Mouse (Mus musculus): Measurements from ENCODE around the gene Gm20388. TPM values are rescaled to one million over a fixed set of nuclear protein-coding genes. Genes with fewer than 3 reads are reported as not detected.

Gene Gm20388
- polyA plus RNA-seq, 1 experiment = 10.6 TPM

- Histone ChIP-seq H3K4me1 (ENCODE audit: control insufficient read depth, insufficient read depth, low read length) (peaks cover 4% of the 10 kb centered on the region; the same call in 1 of the 2 replicates), H3K4me3 (replicated peaks; ENCODE audit: control insufficient read depth, low read depth, low read length) (no peak overlapping the region), H3K27ac (ENCODE audit: control insufficient read depth, insufficient read depth, low read depth, low read length, poor library complexity) (peak overlapping the region; percentile 25)
- 83% methylated on average over 9 of the region's 9 CpGs for WGBS
- TF ChIP-seq CTCF (IDR thresholded peaks at IDR 0.05; ENCODE audit: control insufficient read depth, insufficient read depth, low read length) (no peak), POLR2A (IDR thresholded peaks at IDR 0.05; ENCODE audit: borderline replicate concordance, control insufficient read depth, low read depth, low read length) (no peak)
Observed at GRCm38 (mm10) chr8:121897205-121897604, 1986.6 kb downstream of the Gm20388 start.

GRCm38 (mm10) chr8:121897871-121898381 is 1987.3 kb downstream of the Gm20388 start:
- no peak for TF ChIP-seq POLR2A (IDR thresholded peaks at IDR 0.05; ENCODE audit: borderline replicate concordance, control insufficient read depth, low read depth, low read length)
- no peak for TF ChIP-seq CTCF (IDR thresholded peaks at IDR 0.05; ENCODE audit: control insufficient read depth, insufficient read depth, low read length)
- Histone ChIP-seq H3K27ac (ENCODE audit: control insufficient read depth, insufficient read depth, low read depth, low read length, poor library complexity) (peak overlapping the region; percentile 96), H3K4me3 (replicated peaks; ENCODE audit: control insufficient read depth, low read depth, low read length) (peak overlapping the region; percentile 19), H3K4me1 (ENCODE audit: control insufficient read depth, insufficient read depth, low read length) (peaks cover 4% of the 10 kb centered on the region; the same call in 1 of the 2 replicates)
- WGBS = 48% methylated on average over 7 of the region's 7 CpGs

- H3K27ac ChIP-seq (ENCODE audit: control insufficient read depth, insufficient read depth, low read depth, low read length, poor library complexity) = peak overlapping the region; percentile 96
- peak overlapping the region; percentile 19 for H3K4me3 ChIP-seq (replicated peaks; ENCODE audit: control insufficient read depth, low read depth, low read length)
- no peak for TF ChIP-seq CTCF (IDR thresholded peaks at IDR 0.05; ENCODE audit: control insufficient read depth, insufficient read depth, low read length)
- TF ChIP-seq POLR2A (IDR thresholded peaks at IDR 0.05; ENCODE audit: borderline replicate concordance, control insufficient read depth, low read depth, low read length) = peak; percentile 57; the same call in 1 of the 2 replicates
- H3K4me1 ChIP-seq (ENCODE audit: control insufficient read depth, insufficient read depth, low read length) = peaks cover 4% of the 10 kb centered on the region; the same call in 1 of the 2 replicates
- 5% methylated on average over 4 of the region's 4 CpGs for WGBS
Observed at GRCm38 (mm10) chr8:121898401-121898931, 1987.8 kb downstream of the Gm20388 start.

GRCm38 (mm10) chr8:121899180-121900044 is 1988.8 kb downstream of the Gm20388 start:
- TF ChIP-seq POLR2A (IDR thresholded peaks at IDR 0.05; ENCODE audit: borderline replicate concordance, control insufficient read depth, low read depth, low read length) (peak; percentile 56; the same call in 1 of the 2 replicates), CTCF (IDR thresholded peaks at IDR 0.05; ENCODE audit: control insufficient read depth, insufficient read depth, low read length) (no peak)
- WGBS = 70% methylated on average over 18 of the region's 18 CpGs
- H3K4me1 ChIP-seq (ENCODE audit: control insufficient read depth, insufficient read depth, low read length) = peaks cover 4% of the 10 kb centered on the region; the same call in 1 of the 2 replicates
- peak overlapping the region; percentile 26 for H3K4me3 ChIP-seq (replicated peaks; ENCODE audit: control insufficient read depth, low read depth, low read length)
- peak overlapping the region; percentile 96 for H3K27ac ChIP-seq (ENCODE audit: control insufficient read depth, insufficient read depth, low read depth, low read length, poor library complexity)

GRCm38 (mm10) chr8:121901498-121902236 is 1991.0 kb downstream of the Gm20388 start:
- H3K4me1 ChIP-seq (ENCODE audit: control insufficient read depth, insufficient read depth, low read length) = peaks cover 4% of the 10 kb centered on the region; the same call in 1 of the 2 replicates
- H3K4me3 ChIP-seq (replicated peaks; ENCODE audit: control insufficient read depth, low read depth, low read length) = no peak overlapping the region
- H3K27ac ChIP-seq (ENCODE audit: control insufficient read depth, insufficient read depth, low read depth, low read length, poor library complexity) = no peak overlapping the region; the same call in 1 of the 2 replicates
- TF ChIP-seq POLR2A (IDR thresholded peaks at IDR 0.05; ENCODE audit: borderline replicate concordance, control insufficient read depth, low read depth, low read length) (no peak), CTCF (IDR thresholded peaks at IDR 0.05; ENCODE audit: control insufficient read depth, insufficient read depth, low read length) (no peak)
- WGBS = 85% methylated on average over 8 of the region's 8 CpGs

- Histone ChIP-seq H3K4me3 (replicated peaks; ENCODE audit: control insufficient read depth, low read depth, low read length) (no peak overlapping the region), H3K27ac (ENCODE audit: control insufficient read depth, insufficient read depth, low read depth, low read length, poor library complexity) (no peak overlapping the region), H3K4me1 (ENCODE audit: control insufficient read depth, insufficient read depth, low read length) (no peaks in the 10 kb centered on the region; the same call in 1 of the 2 replicates)
- TF ChIP-seq CTCF (IDR thresholded peaks at IDR 0.05; ENCODE audit: control insufficient read depth, insufficient read depth, low read length) (peak; percentile 13; the same call in 1 of the 2 replicates), POLR2A (IDR thresholded peaks at IDR 0.05; ENCODE audit: borderline replicate concordance, control insufficient read depth, low read depth, low read length) (no peak)
- WGBS = 68% methylated on average over 6 of the region's 6 CpGs
Observed at GRCm38 (mm10) chr8:121903977-121904376, 1993.3 kb downstream of the Gm20388 start.

GRCm38 (mm10) chr8:121904999-121905398 is 1994.4 kb downstream of the Gm20388 start:
- 86% methylated on average over 9 of the region's 9 CpGs for WGBS
- TF ChIP-seq POLR2A (IDR thresholded peaks at IDR 0.05; ENCODE audit: borderline replicate concordance, control insufficient read depth, low read depth, low read length) (no peak), CTCF (IDR thresholded peaks at IDR 0.05; ENCODE audit: control insufficient read depth, insufficient read depth, low read length) (no peak)
- Histone ChIP-seq H3K27ac (ENCODE audit: control insufficient read depth, insufficient read depth, low read depth, low read length, poor library complexity) (no peak overlapping the region), H3K4me3 (replicated peaks; ENCODE audit: control insufficient read depth, low read depth, low read length) (peak overlapping the region; percentile 36), H3K4me1 (ENCODE audit: control insufficient read depth, insufficient read depth, low read length) (peaks cover 1% of the 10 kb centered on the region; the same call in 1 of the 2 replicates)

All from bone marrow, adult 2 months (tissue).